Mouse (Mus musculus) neural tube, embryonic 14.5 days (tissue): Measurements from ENCODE around the gene Ap5z1. TPM values are rescaled to one million over a fixed set of nuclear protein-coding genes. Genes with fewer than 3 reads are reported as not detected.

Source experiments
- ATAC-seq: fragments of 200-750 bp; cut with Nextera tagmentation; 2 replicates; pipeline ENCODE4 v1.8.0; 2017; ENCODE audit warnings: low read depth, mild to moderate bottlenecking, moderate TSS enrichment, moderate library complexity
- H3K27ac ChIP-seq: fragments of 300-500 bp; sonication (generic); 2 replicates; pipeline ENCODE4 v1.5.1; 2014; ENCODE audit warnings: low read depth, mild to moderate bottlenecking, control low read depth, low read length, moderate library complexity, mixed read lengths
- H3K27me3 ChIP-seq: fragments of 300-500 bp; sonication (generic); 2 replicates; pipeline ENCODE4 v1.6.1; 2014; ENCODE audit warnings: low read length; ENCODE audit not compliant: control insufficient read depth, insufficient read depth
- H3K36me3 ChIP-seq: fragments of 300-500 bp; sonication (generic); 2 replicates; pipeline ENCODE4 v1.6.1; 2014; ENCODE audit warnings: low read length, mixed read lengths; ENCODE audit not compliant: control insufficient read depth, insufficient read depth
- H3K4me1 ChIP-seq: fragments of 300-500 bp; sonication (generic); 2 replicates; pipeline ENCODE4 v1.6.1; 2014; ENCODE audit warnings: low read length; ENCODE audit not compliant: control insufficient read depth, insufficient read depth
- H3K4me2 ChIP-seq: fragments of 300-500 bp; sonication (generic); 2 replicates; pipeline ENCODE4 v1.6.1; 2014; ENCODE audit warnings: mild to moderate bottlenecking, low read depth, low read length, control low read depth
- H3K4me3 ChIP-seq: fragments of 300-500 bp; sonication (generic); 2 replicates; pipeline ENCODE4 v1.5.1; 2014; ENCODE audit warnings: low read depth, low read length, control low read depth, mixed read lengths
- H3K9ac ChIP-seq: fragments of 300-500 bp; sonication (generic); replicated peaks from 2 replicates; pipeline ENCODE4 v1.6.1; 2014; ENCODE audit warnings: low read depth, mild to moderate bottlenecking, control low read depth, low read length, mixed read lengths
- H3K9me3 ChIP-seq: fragments of 300-500 bp; sonication (generic); 2 replicates; pipeline ENCODE4 v1.6.1; 2016; ENCODE audit warnings: low read length; ENCODE audit not compliant: control insufficient read depth
- WGBS: fragments of 180-500 bp; shearing (Covaris S2); extraction: QIAGEN DNeasy Blood & Tissue Kit; methylation state at CpG from one replicate; pipeline ENCODE4 v1.1.7; 2014; 5-methylcytosine and 5-hydroxymethylcytosine counted together
- polyA plus RNA-seq: library from polyadenylated mRNA; unstranded; fragments of >200 nt; fragmentation: Nextera tagmentation; extraction: Ambion mirVana; gene quantifications from 2 replicates; pipeline ENCODE4 v1.2.1, GENCODE M21; 2014

The Ap5z1 gene
- polyA plus RNA-seq, 1 experiment from 2014 or later = 11.9 TPM

GRCm38 (mm10) chr5:142510061-142510414 lies 46.3 kb downstream of the Ap5z1 start:
- peak; percentile 57; the same call in 1 of the 2 replicates for ATAC-seq
- H3K27me3 ChIP-seq = no peaks in the 10 kb centered on the region
- H3K9ac ChIP-seq = peak overlapping the region; percentile 51
- peak overlapping the region; percentile 77 for H3K27ac ChIP-seq
- peaks cover 22% of the 10 kb centered on the region for H3K4me1 ChIP-seq
- 54% methylated on average over 7 of the region's 7 CpGs for WGBS
- no peak overlapping the region for H3K4me3 ChIP-seq
- no peaks in the 10 kb centered on the region for H3K36me3 ChIP-seq
- peak overlapping the region; percentile 48; the same call in 1 of the 2 replicates for H3K4me2 ChIP-seq
- no peaks in the 10 kb centered on the region for H3K9me3 ChIP-seq

GRCm38 (mm10) chr5:142512112-142512511 lies 48.4 kb downstream of the Ap5z1 start:
- ATAC-seq = no peak
- Histone ChIP-seq H3K27ac (no peak overlapping the region), H3K4me2 (no peak overlapping the region), H3K9me3 (no peaks in the 10 kb centered on the region), H3K36me3 (no peaks in the 10 kb centered on the region), H3K27me3 (no peaks in the 10 kb centered on the region), H3K4me1 (peaks cover 22% of the 10 kb centered on the region), H3K4me3 (no peak overlapping the region), H3K9ac (no peak overlapping the region)
- 96% methylated on average over 4 of the region's 4 CpGs for WGBS

GRCm38 (mm10) chr5:142518973-142519372 lies 55.2 kb downstream of the Ap5z1 start:
- Histone ChIP-seq H3K9me3 (no peaks in the 10 kb centered on the region), H3K4me3 (no peak overlapping the region), H3K27me3 (no peaks in the 10 kb centered on the region), H3K27ac (no peak overlapping the region), H3K9ac (no peak overlapping the region), H3K36me3 (no peaks in the 10 kb centered on the region), H3K4me2 (no peak overlapping the region), H3K4me1 (no peaks in the 10 kb centered on the region)
- ATAC-seq = no peak
- 73% methylated on average over 6 of the region's 6 CpGs for WGBS

DNA sequence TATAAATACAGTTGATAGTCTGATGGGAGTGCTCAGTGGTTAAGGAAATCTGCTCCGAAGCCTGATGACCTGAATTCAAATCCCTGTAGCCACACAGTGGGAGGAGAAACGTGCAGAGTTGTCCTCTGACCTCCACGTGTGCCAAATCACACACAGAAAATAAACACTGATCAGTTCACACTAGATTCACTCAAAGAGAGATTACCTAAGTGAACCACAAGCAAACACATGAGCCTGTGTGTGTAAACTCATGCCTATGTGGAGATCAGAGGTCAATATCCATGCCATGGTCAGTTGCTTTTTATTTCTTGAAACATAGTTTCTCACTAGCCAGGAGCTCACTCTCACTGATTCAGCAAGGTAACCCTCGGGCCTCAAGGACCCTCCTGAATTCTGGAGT lies 56.6 kb downstream of the Ap5z1 start:
- no peaks in the 10 kb centered on the region for H3K27me3 ChIP-seq
- H3K4me2 ChIP-seq = no peak overlapping the region
- H3K9ac ChIP-seq = no peak overlapping the region
- WGBS = 88% methylated on average over 4 of the region's 4 CpGs
- no peak overlapping the region for H3K4me3 ChIP-seq
- no peaks in the 10 kb centered on the region for H3K9me3 ChIP-seq
- no peaks in the 10 kb centered on the region for H3K4me1 ChIP-seq
- H3K36me3 ChIP-seq = no peaks in the 10 kb centered on the region
- H3K27ac ChIP-seq = no peak overlapping the region
- ATAC-seq = no peak

GRCm38 (mm10) chr5:142521195-142521866 lies 57.6 kb downstream of the Ap5z1 start:
- 90% methylated on average over 11 of the region's 11 CpGs for WGBS
- ATAC-seq = no peak
- Histone ChIP-seq H3K9ac (no peak overlapping the region), H3K4me3 (no peak overlapping the region), H3K4me2 (no peak overlapping the region), H3K4me1 (no peaks in the 10 kb centered on the region), H3K9me3 (no peaks in the 10 kb centered on the region), H3K36me3 (no peaks in the 10 kb centered on the region), H3K27me3 (no peaks in the 10 kb centered on the region), H3K27ac (no peak overlapping the region)

- Histone ChIP-seq H3K9me3 (no peaks in the 10 kb centered on the region), H3K4me2 (no peak overlapping the region), H3K4me1 (no peaks in the 10 kb centered on the region), H3K27ac (no peak overlapping the region), H3K36me3 (no peaks in the 10 kb centered on the region), H3K27me3 (no peaks in the 10 kb centered on the region), H3K9ac (no peak overlapping the region), H3K4me3 (no peak overlapping the region)
- 76% methylated on average over 8 of the region's 8 CpGs for WGBS
- no peak for ATAC-seq
These were observed 61.1 kb downstream of the Ap5z1 start for GRCm38 (mm10) chr5:142524711-142525464.

Other genes with a start within 250 kb of the Ap5z1 start
- gene Foxk1, start 62.4 kb upstream of the Ap5z1 start, polyA plus RNA-seq = 4.3 and 6.2 TPM in 2 replicates
- 0.24 and 0.66 TPM in 2 replicates for gene Papolb, start 66.1 kb downstream of the Ap5z1 start, polyA plus RNA-seq
- 14.2 and 20.1 TPM in 2 replicates for gene Radil, start 87.2 kb downstream of the Ap5z1 start, polyA plus RNA-seq
- 59.7 and 59.9 TPM in 2 replicates for gene Mmd2, start 144.9 kb downstream of the Ap5z1 start, polyA plus RNA-seq
- gene Wipi2, start 163.8 kb downstream of the Ap5z1 start, polyA plus RNA-seq = 40.4 and 53.1 TPM in 2 replicates
- 71.4 and 81.0 TPM in 2 replicates for gene Slc29a4, start 228.6 kb downstream of the Ap5z1 start, polyA plus RNA-seq